Mouse (Mus musculus): ENCODE data around the gene Cdcp1.

The Cdcp1 gene

GRCm38 (mm10) chr9:123207895-123208294 is 7.9 kb downstream of the Cdcp1 start:
- DNase-seq (ENCODE audit: low spot score) = no peak

- no peak for DNase-seq (ENCODE audit: low spot score)
Measured at GRCm38 (mm10) chr9:123206948-123207347, 8.9 kb downstream of the Cdcp1 start.

GRCm38 (mm10) chr9:123206526-123206925 is 9.3 kb downstream of the Cdcp1 start:
- no peak for DNase-seq (ENCODE audit: low spot score)

- DNase-seq (ENCODE audit: low spot score) = no peak
Measured at GRCm38 (mm10) chr9:123200116-123200515, 15.7 kb downstream of the Cdcp1 start.

- no peak for DNase-seq (ENCODE audit: low spot score)
Measured at GRCm38 (mm10) chr9:123188271-123188670, 27.6 kb downstream of the Cdcp1 start.

- DNase-seq (ENCODE audit: low spot score) = no peak
Measured at GRCm38 (mm10) chr9:123187589-123187988, 28.2 kb downstream of the Cdcp1 start.

GRCm38 (mm10) chr9:123186151-123186550 is 29.7 kb downstream of the Cdcp1 start:
- DNase-seq (ENCODE audit: low spot score) = no peak

- no peak for DNase-seq (ENCODE audit: low spot score)
Measured at GRCm38 (mm10) chr9:123185546-123185945, 30.3 kb downstream of the Cdcp1 start.

- no peak for DNase-seq (ENCODE audit: low spot score)
Measured at GRCm38 (mm10) chr9:123183226-123183625, 32.6 kb downstream of the Cdcp1 start.

GRCm38 (mm10) chr9:123180003-123180402 is 35.8 kb downstream of the Cdcp1 start:
- DNase-seq (ENCODE audit: low spot score) = no peak

GRCm38 (mm10) chr9:123177380-123178048 is 38.3 kb downstream of the Cdcp1 start:
- no peak for DNase-seq (ENCODE audit: low spot score)

GRCm38 (mm10) chr9:123174356-123174755 is 41.5 kb downstream of the Cdcp1 start:
- DNase-seq (ENCODE audit: low spot score) = no peak

GRCm38 (mm10) chr9:123173760-123174159 is 42.1 kb downstream of the Cdcp1 start:
- DNase-seq (ENCODE audit: low spot score) = no peak

GRCm38 (mm10) chr9:123165781-123166443 is 49.9 kb downstream of the Cdcp1 start:
- DNase-seq (ENCODE audit: low spot score) = no peak

- DNase-seq (ENCODE audit: low spot score) = no peak
Measured at GRCm38 (mm10) chr9:123162985-123163694, 52.7 kb downstream of the Cdcp1 start.

GRCm38 (mm10) chr9:123161792-123162191 is 54.0 kb downstream of the Cdcp1 start:
- no peak for DNase-seq (ENCODE audit: low spot score)

GRCm38 (mm10) chr9:123159330-123159729 is 56.5 kb downstream of the Cdcp1 start:
- DNase-seq (ENCODE audit: low spot score) = peak; percentile 78

GRCm38 (mm10) chr9:123158125-123158836 is 57.6 kb downstream of the Cdcp1 start:
- DNase-seq (ENCODE audit: low spot score) = peak; percentile 40

GRCm38 (mm10) chr9:123157699-123158098 is 58.1 kb downstream of the Cdcp1 start:
- peak; percentile 10 for DNase-seq (ENCODE audit: low spot score)

GRCm38 (mm10) chr9:123156910-123157361 is 58.9 kb downstream of the Cdcp1 start:
- peak; percentile 35 for DNase-seq (ENCODE audit: low spot score)

- DNase-seq (ENCODE audit: low spot score) = no peak
Measured at GRCm38 (mm10) chr9:123153121-123153520, 62.7 kb downstream of the Cdcp1 start.

GRCm38 (mm10) chr9:123152026-123152425 is 63.8 kb downstream of the Cdcp1 start:
- DNase-seq (ENCODE audit: low spot score) = no peak

All from layer of hippocampus, adult 11-12 months (tissue).